Mouse (Mus musculus) heart, adult 2 months (tissue): ENCODE results near the gene Polr2c. TPM values are rescaled to one million over a fixed set of nuclear protein-coding genes. Genes with fewer than 3 reads are reported as not detected.

Experiments
- DNase-seq, 2 experiments: peaks; one replicate each; pipeline ENCODE4 v3.0.0; 2021
- H3K27ac ChIP-seq: fragments of 200-600 bp; 2 replicates; pipeline ENCODE4 v1.8.1; 2022
- H3K27me3 ChIP-seq: fragments of 200-500 bp; 2 replicates; pipeline ENCODE4 v1.6.1; 2012; ENCODE audit warnings: mild to moderate bottlenecking, low read length, inconsistent platforms, mixed read lengths; ENCODE audit not compliant: control insufficient read depth, insufficient read depth
- H3K36me3 ChIP-seq: fragments of 200-500 bp; 2 replicates; pipeline ENCODE4 v1.6.1; 2012; ENCODE audit warnings: low read length, inconsistent platforms; ENCODE audit not compliant: control insufficient read depth, insufficient read depth
- H3K4me1 ChIP-seq: fragments of 200-500 bp; 2 replicates; pipeline ENCODE4 v1.6.1; 2011; ENCODE audit warnings: low read length; ENCODE audit not compliant: control insufficient read depth, insufficient read depth
- H3K4me3 ChIP-seq: fragments of 200-600 bp; 2 replicates; pipeline ENCODE4 v1.8.1; 2022
- H3K79me2 ChIP-seq: fragments of 200-500 bp; replicated peaks from 2 replicates; pipeline ENCODE4 v1.6.1; 2012; ENCODE audit warnings: mild to moderate bottlenecking, inconsistent platforms, low read length, moderate library complexity, mixed read lengths; ENCODE audit not compliant: control insufficient read depth, insufficient read depth
- H3K9ac ChIP-seq: fragments of 200-500 bp; 2 replicates; pipeline ENCODE4 v1.6.1; 2012; ENCODE audit warnings: low read depth, mild to moderate bottlenecking, control low read depth, inconsistent platforms, low read length, mixed read lengths
- CTCF ChIP-seq: fragments of 200-600 bp; IDR thresholded peaks from 2 replicates; pipeline ENCODE4 v1.8.1; 2022; ENCODE audit warnings: antibody characterized with exemption, mild to moderate bottlenecking, moderate library complexity
- EP300 ChIP-seq: fragments of 200-500 bp; IDR thresholded peaks from 2 replicates; pipeline ENCODE4 v1.6.1; 2011; ENCODE audit warnings: low read depth, low read length, control low read depth; ENCODE audit not compliant: insufficient read depth
- POLR2A ChIP-seq: fragments of 200-500 bp; IDR thresholded peaks from 2 replicates; pipeline ENCODE4 v1.6.1; 2011; ENCODE audit warnings: mild to moderate bottlenecking, low read depth, low read length, control low read depth; ENCODE audit not compliant: insufficient read depth
- WGBS: fragments of 180-500 bp; shearing (Covaris S2); methylation state at CpG from one replicate; pipeline ENCODE4 v1.1.7; 2018; 5-methylcytosine and 5-hydroxymethylcytosine counted together
- intact Hi-C: fragments of 180-260 bp; cut with DNase I; formaldehyde crosslinking; loops from one replicate; pipeline ENCODE4 v1.15.1; 2025
- polyA plus RNA-seq: library from polyadenylated mRNA; depleted of rRNA; stranded (reverse); fragments of >200 nt; gene quantifications from 2 replicates; pipeline ENCODE4 v1.2.3, GENCODE M21; 2012
- total RNA-seq, 2 experiments: library from RNA; stranded (reverse); gene quantifications; 2 replicates each; pipeline ENCODE4 v1.2.3; 2021

Gene Polr2c
- total and polyA plus RNA-seq, 3 experiments, result 55.9 to 142 (median 69.5) TPM

DNA sequence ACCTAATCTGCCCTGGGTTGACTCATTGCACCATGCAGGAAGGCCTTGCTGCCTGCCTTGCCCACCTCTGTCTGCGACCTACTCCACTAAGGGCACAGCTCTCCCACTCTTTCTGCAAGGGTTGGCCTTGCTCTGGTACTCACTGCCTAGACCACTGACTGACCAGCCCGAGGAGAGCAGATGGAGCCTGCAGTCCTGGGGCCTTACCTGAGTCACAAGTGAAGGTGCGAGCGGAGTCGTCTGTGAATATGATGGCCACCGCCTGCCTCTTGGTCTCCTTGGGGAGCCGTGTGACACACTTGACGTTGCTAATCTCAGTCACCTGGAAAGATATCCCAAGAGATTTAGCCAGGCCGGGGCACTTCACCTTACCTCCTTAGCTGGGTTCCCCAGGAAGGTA, 9.7 kb downstream of the Polr2c start:
- DNase-seq, result no peak
- H3K79me2 ChIP-seq, result no peaks in the 10 kb centered on the region
- TF ChIP-seq CTCF, result no peak
- no peak for TF ChIP-seq POLR2A
- TF ChIP-seq EP300, result no peak
- H3K4me1 ChIP-seq, result peaks cover 13% of the 10 kb centered on the region
- no peaks in the 10 kb centered on the region for H3K36me3 ChIP-seq
- H3K27me3 ChIP-seq, result no peaks in the 10 kb centered on the region
- H3K4me3 ChIP-seq, result no peak overlapping the region
- H3K27ac ChIP-seq, result no peak overlapping the region
- intact Hi-C loops, result no loop called here
- no peak overlapping the region for H3K9ac ChIP-seq
- 86% methylated on average over 9 of the region's 9 CpGs for WGBS

- intact Hi-C loops, result no loop called here
Measured at GRCm38 (mm10) chr8:94869146-94869545, 11.9 kb downstream of the Polr2c start.

GRCm38 (mm10) chr8:94870003-94870402, 12.8 kb downstream of the Polr2c start:
- no peak for TF ChIP-seq EP300
- TF ChIP-seq CTCF, result no peak
- no peak for TF ChIP-seq POLR2A
- intact Hi-C loops, result no loop called here
- Histone ChIP-seq H3K4me1 (peaks cover 14% of the 10 kb centered on the region), H3K27ac (no peak overlapping the region; the same call in none of the 2 replicates), H3K9ac (peak overlapping the region; percentile 38), H3K79me2 (no peaks in the 10 kb centered on the region), H3K36me3 (no peaks in the 10 kb centered on the region), H3K4me3 (no peak overlapping the region), H3K27me3 (no peaks in the 10 kb centered on the region)
- no peak for DNase-seq
- WGBS, result 59% methylated on average over 4 of the region's 4 CpGs

More at GRCm38 (mm10) chr8:94869146-94869545, 11.9 kb downstream of the Polr2c start:
- Histone ChIP-seq H3K27me3 (no peaks in the 10 kb centered on the region), H3K4me1 (peaks cover 16% of the 10 kb centered on the region), H3K79me2 (no peaks in the 10 kb centered on the region), H3K4me3 (no peak overlapping the region), H3K27ac (peak overlapping the region; percentile 9), H3K36me3 (no peaks in the 10 kb centered on the region), H3K9ac (no peak overlapping the region)
- no peak for DNase-seq
- TF ChIP-seq POLR2A (no peak), EP300 (no peak), CTCF (no peak)
- WGBS, result 50% methylated on average over 7 of the region's 7 CpGs

GRCm38 (mm10) chr8:94870474-94871107, 13.3 kb downstream of the Polr2c start:
- H3K4me3 ChIP-seq, result peak overlapping the region; percentile 29
- no peaks in the 10 kb centered on the region for H3K79me2 ChIP-seq
- no peak for TF ChIP-seq POLR2A
- no peak for TF ChIP-seq EP300
- TF ChIP-seq CTCF, result no peak
- WGBS, result 15% methylated on average over 22 of the region's 22 CpGs
- peak overlapping the region; percentile 65 for H3K27ac ChIP-seq
- no peaks in the 10 kb centered on the region for H3K27me3 ChIP-seq
- no peaks in the 10 kb centered on the region for H3K36me3 ChIP-seq
- H3K9ac ChIP-seq, result peak overlapping the region; percentile 38
- peak; percentile 50 to 52 for DNase-seq
- peaks cover 15% of the 10 kb centered on the region for H3K4me1 ChIP-seq
- intact Hi-C loops, result no loop called here

- H3K4me1 ChIP-seq, result peaks cover 15% of the 10 kb centered on the region
- peak overlapping the region; percentile 38 for H3K9ac ChIP-seq
- H3K36me3 ChIP-seq, result no peaks in the 10 kb centered on the region
- peak; percentile 74 to 79 for DNase-seq
- intact Hi-C loops, result no loop called here
- WGBS, result 16% methylated on average over 7 of the region's 7 CpGs
- H3K79me2 ChIP-seq, result no peaks in the 10 kb centered on the region
- H3K27me3 ChIP-seq, result no peaks in the 10 kb centered on the region
- H3K4me3 ChIP-seq, result peak overlapping the region; percentile 29
- peak overlapping the region; percentile 65 for H3K27ac ChIP-seq
- no peak for TF ChIP-seq EP300
- TF ChIP-seq CTCF, result no peak
- TF ChIP-seq POLR2A, result no peak
Measured at GRCm38 (mm10) chr8:94871108-94871894, 14.1 kb downstream of the Polr2c start.

GRCm38 (mm10) chr8:94872156-94872555, 14.9 kb downstream of the Polr2c start:
- Histone ChIP-seq H3K79me2 (no peaks in the 10 kb centered on the region), H3K4me1 (peaks cover 19% of the 10 kb centered on the region), H3K27ac (peak overlapping the region; percentile 51), H3K36me3 (no peaks in the 10 kb centered on the region), H3K4me3 (no peak overlapping the region), H3K9ac (no peak overlapping the region), H3K27me3 (no peaks in the 10 kb centered on the region)
- DNase-seq, result no peak
- WGBS, result 56% methylated on average over 3 of the region's 3 CpGs
- TF ChIP-seq CTCF, result no peak
- no peak for TF ChIP-seq POLR2A
- no peak for TF ChIP-seq EP300
- intact Hi-C loops, result no loop called here
